Mouse (Mus musculus) frontal cortex, postnatal 10 days (tissue): ENCODE results near the gene Mfsd7a.
A peak's percentile ranks its signal among the peaks of the same experiment; 100 is the strongest.
"Not testable (repeated sequence)": the region's sequence is repeated elsewhere in the genome, so short reads cannot be mapped to it uniquely, and the experiment has no call there.

Experiments
- DNase-seq, 2 experiments: peaks; one replicate each; pipeline ENCODE4 v3.0.0; 2022; ENCODE audit warnings: low spot score in 2 of 2, mixed read lengths in 1 of 2

The Mfsd7a gene

DNA sequence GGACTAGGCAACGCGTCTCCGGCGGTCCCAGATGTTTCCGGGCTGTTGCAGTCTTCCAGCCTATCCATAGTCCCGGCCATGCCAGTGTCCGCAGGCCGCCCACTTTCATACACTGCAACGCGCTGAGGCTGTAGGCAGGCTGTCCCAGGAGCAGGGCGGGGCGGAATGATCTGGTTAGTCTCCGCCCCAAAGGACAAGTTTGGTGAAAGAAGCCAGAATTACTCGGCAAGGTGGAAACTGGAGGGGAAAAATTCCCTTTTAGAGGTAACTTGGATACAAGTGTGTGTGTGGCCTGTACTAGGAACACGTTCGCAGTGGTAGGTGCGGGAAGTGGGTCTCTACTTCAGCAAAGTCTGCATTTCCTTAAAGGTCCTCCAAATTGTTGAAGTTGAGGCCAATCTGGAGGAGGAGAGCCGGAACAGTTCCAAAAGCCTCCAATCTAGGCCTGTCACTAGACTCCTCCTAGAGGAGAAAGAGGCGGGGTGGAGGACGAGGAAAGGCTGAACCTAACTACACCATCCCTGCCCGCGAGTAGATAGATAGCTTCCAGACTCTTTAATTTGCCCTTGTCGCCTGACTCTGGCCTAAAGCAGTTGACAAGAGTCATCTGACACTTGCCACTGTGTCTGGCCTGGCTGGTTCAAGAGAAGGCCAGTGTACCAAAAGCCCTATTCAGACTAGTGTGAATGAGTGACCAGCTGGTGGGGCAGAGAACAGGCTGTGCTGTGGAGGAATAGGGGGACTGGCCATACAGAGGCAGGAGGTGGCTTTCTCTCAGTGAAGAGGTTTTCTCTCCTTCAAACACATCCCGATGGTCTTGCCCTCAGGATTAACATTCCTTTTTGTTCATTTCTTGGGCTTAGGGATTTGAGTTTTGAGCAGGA lies at the start of gene Mfsd7a:
Gene Mfsd7a, minus strand, starts transcription at position 107 of the 884 bp plus-strand sequence.
- no peak for DNase-seq

DNA sequence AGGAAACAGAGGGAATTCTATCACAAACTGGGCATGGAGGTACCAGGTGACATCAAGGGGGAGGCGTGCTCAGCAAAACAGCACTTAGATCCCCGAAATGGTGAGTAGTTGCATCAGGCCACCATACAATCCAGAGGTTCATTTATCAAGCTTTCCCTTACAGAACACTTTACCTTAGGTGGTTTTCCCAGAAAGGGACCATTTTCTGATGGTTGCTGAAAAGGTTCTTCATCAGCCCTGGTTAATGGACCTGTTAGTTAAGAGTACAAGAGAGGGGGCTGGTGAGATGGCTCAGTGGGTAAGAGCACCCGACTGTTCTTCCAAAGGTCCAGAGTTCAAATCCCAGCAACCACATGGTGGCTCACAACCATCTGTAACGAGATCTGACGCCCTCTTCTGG lies 37.5 kb upstream of the Mfsd7a start:
- not testable (repeated sequence) for DNase-seq

DNA sequence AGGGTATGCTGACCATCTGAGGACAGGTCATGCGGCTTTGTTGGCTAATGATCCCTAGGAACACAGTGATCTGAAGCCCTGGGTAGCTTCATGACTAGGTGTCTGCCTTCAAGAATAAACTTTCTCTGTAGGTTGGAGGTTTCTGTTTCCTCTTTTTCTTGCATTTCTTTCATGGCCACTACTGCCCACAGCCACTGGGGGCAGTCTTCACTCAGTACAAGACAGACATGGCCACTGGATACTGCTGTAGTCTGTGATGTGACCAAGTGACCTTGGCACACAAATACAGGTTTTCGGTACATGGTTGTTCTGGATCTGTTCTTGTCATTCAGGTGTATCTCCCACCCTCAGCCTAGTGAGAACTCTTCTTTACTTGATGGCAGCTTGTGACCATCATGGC lies 36.5 kb upstream of the Mfsd7a start:
- DNase-seq = no peak

DNA sequence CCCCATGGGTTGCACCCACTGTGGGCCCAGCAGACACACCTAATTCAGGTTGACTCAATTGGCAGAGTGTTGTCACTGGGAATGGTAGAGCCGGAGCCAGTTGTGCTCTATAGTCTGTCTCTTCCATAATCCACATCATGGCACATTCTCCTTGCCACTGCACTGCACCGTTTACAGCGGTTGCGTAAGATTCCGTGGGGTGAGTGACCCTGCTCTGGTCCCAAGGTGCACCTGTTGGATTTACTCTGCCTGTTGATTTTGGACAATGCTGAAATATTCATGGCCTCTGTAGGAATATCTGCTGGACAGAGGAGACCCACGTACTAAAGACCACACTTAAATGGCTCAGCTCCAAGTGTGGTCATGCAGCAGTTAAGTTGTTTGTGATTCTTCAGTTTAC lies 34.3 kb upstream of the Mfsd7a start:
- no peak for DNase-seq

DNA sequence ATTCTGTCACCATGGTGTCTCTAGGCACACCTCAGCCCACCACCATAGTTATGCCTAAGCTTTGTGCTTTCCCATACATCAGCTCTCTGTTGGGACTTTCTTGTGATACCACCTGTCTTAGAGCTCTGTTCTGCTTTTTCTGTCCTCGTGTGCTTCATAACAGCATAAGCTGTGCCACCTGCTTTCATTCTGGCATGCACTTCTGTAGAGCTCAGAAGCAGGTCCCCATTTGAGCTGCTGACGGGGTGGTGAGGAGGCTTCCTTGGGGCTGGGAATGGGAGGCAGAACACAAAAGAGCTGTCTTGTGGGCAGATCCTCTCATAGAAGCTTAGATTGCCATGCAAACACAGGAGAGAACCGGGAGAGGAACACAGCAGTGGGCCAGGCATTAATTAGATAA lies 27.3 kb upstream of the Mfsd7a start:
- DNase-seq = no peak

DNA sequence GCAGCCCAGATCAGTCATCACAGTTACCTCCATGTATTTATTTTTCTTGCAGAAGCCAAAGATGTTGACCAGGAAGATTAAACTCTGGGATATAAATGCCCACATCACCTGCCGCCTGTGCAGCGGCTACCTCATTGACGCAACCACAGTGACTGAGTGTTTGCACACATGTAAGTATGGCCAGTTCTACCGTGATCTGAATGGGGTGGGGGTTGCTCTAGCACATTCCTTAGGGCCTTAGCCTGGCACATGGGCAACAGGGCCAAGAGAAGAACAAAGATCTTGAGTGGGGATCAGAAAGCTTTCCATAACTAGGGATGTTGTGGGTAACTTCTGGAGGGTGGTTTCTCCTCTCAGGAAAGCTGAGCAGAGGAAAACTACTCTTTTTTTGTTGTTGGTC lies 25.0 kb upstream of the Mfsd7a start:
- no peak for DNase-seq

DNA sequence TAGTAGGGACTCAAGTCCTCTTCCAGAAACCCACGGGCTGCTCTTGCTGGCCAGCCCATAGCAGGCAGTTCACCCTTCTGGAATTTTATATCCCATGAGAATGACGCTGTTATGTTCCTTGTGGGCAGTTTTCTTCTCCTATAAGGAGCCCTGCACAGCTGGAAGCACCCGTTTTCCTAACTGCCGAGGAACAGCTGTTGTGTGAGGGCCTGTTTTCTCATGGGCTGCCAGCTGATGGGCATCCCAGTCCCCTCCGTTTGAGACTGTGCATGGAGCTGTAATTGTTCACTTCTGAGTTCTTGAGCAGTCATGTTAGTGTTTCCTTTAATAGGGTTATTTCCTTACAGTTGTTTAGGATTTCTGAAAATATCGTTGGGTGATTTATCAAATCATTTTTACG lies 20.9 kb upstream of the Mfsd7a start:
- no peak for DNase-seq

DNA sequence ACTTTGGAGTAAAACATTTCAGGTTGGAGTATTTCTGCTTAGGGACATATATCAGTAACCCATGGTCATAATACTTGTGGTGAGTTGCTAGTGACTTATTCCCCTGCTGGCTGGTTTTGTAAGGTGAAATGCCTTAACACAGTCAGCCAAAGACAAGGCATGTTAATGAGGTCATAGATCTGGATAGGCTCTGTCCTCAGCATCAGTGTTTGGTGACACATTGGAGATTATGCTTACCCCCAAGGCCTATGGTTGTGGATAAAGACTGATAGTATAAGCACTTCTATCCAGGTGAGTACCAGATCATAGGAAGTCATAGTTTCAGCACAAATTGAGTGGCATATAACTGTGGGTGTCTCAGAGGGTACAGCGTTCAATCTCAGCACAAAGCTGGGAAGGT lies 18.0 kb upstream of the Mfsd7a start:
- DNase-seq = no peak

DNA sequence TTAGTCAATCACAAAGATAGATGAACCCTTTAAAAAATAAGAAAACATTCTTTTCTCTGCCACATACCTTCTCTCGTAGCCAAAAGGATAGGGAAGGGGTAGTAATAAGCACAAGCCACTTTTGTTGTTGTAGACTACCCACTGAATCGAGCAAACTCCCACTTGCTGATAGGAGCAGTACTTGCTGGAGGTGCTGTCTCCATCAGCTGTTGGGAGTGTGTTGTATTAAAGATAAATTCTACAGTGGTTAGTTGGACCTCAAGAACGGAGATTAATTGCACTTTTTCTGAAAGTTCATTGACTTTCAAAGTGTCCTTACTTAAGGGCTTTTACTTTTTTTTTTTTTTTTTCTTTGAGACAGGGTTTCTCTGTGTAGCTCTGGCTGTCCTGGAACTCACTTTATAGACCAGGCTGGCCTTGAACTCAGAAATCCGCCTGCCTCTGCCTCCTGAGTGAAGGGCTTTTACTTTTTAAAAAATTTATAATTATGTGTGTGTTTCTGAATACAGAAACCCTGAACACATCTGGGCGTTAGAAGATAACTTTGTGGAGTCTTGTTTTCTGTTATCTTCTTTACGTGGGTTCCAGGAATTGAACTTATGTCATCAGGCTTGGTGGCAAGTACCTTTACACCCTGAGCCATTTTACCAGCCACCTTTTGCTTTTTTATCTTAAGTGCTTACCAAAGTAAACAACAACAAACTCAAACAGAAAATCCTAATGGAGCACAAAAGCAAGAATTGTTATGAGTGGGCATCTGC lies 16.6 kb upstream of the Mfsd7a start:
- no peak for DNase-seq

DNA sequence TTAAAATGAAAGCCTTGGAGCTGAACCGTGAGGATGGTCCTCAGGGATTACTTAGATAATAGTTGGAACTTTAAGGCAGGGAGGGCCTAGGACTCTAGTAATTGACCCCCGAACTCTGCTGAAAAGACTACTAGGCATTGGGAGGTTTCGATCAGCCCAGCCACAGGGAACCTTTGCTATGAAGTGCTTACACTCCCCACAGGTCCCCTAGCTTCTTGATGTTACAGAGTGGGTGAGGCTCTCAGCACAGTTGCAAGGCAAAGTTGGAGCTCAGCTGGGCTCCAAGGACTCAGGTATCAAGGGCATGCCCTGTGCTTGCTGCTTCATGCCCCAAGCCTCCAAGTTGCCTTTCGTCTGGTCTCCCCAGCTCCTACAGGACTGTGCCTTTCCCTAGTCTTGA lies 13.8 kb upstream of the Mfsd7a start:
- DNase-seq = no peak

DNA sequence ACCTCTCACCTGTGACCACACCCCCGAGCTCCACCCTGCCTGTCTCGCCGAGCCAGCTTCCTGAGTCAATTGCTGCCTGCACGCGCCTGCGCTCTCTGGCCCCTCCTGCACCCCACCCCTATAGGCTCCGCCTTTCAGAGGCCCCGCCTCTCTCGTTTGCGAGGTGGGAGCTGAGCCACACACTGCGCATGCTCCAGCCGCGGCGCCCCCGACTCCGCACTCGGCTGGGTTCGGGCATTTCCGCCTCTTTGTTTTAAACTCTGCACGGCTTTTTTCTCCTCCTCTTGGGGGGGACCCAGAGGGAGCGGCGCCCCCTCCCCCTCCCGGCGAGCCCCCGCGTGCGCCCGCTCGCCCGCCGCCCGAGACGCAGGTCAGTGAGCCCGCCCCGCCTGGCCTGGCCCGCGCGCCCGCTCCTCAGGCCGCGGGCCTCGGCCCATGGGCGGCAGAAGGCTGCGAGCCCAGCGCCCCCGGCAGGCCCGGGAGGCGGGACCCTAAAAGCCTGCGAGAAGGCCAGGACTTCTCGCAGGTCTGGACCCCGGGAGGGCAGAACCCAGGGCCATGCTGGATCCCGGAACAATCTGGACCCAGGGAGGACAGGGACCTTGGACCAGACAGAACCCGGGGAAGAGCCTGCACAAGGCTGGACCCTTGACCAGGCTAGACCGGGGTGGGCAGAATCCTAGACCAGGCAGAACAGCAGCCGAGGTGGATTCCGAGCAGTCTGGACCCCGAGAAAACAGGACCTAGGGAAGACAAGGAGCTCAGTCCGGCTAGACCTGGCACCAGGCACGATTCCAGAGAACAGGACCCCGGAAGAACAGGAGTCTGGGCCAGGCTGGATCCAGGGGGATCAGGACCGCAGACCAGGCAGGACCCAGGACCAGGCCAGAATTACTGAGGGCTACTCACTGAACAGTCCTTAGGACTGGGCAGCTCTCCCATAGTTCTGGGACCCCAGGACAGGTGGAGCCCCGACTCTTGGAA lies 12.7 kb upstream of the Mfsd7a start, which contains the start of gene Pcgf3:
Gene Pcgf3, plus strand, starts transcription at position 151 of the 984 bp plus-strand sequence.
- DNase-seq = peak; percentile 94 to 96

DNA sequence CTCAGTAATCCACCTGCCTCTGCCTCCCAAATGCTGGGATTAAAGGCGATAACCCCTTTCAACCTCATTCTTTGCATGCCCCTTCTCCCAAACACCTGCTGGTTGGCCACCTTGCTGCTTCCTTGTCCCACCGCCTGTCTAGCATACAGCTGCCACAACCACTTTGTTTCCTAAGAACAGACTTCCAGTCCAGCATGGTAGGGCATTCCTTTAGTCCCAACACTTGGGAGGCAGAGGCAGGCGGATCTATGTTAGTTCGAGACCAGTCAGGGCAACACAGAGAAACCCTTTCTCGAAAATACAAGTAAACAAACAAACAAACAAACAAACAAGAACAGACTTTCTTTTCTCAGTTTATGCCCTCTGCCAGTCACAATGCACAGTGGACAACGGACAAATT lies 11.8 kb upstream of the Mfsd7a start:
- DNase-seq = no peak

DNA sequence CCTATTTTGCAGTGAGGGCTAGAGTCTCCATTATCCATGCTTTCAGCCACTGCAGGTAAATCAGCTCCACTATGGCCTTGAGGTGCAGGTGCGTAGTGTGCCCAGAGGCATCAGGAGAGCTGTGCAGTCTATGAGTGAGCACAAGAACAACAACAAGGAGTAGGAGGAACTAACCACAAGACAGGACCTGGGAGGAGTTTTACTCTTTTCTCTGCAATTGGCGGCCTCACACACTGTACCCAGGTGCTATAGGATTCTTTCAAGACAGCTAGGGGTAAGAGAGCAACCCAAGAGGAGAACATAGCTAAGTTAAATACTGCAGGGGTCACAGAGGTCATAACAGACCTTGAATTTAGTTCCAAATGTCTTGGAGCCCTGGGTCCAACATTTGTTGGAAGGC lies 10.0 kb upstream of the Mfsd7a start:
- DNase-seq = no peak

DNA sequence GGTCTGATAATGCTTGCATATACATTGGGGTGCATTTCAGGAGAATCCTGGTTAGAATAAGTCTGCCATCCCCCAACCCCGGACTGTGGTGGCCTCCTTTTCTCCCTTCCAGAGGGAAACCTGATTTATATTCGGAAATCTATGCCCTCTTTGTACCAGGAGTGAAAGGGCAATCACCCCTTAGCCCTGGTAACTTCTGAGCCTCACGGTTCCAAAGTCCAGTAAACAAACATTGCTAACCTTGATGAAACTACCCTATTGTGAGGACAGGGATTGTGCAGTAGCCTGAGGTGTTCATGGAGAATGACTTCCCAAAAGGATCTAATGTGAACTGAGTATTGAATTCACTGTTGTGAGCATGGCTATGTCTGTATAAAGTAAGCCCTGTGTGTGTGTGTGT lies 5.4 kb upstream of the Mfsd7a start:
- DNase-seq = no peak

DNA sequence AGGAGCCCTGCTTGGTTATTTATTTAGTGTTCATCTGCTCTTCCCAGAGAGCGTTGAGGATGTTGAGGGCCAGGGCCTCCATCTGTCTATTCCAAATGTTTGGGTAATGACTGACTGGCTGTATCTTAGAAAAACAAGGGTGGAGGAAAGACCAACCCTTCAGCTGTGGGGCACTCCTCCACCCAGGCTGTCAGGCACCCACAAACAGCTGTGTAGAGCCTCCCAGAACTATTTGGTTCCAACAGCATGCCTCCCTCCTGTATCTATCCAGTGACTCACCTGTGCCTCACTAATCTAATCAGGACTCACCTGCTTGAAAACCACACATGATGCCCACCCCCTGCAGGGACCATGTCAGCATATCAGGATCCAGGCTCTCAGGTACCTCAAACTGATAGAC lies 3.7 kb upstream of the Mfsd7a start:
- DNase-seq = no peak

DNA sequence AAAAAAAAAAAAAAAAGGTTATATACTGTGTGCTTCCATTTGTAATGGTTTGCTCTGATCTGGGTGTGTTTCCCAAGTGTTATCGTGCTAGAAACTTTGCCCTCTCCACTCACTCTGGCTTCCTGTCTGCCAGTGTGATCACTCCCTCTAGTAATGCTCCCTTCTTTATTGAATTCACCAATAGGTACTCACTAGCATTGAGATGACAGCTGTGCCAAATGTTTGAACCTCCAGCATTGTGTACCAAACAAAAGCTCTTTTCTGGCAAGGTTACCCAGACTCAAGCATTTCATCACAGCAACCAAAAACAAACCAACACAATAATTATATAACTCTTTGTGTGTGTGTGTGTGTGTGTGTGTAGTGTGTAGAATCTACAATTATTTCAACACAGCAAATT lies 2.9 kb upstream of the Mfsd7a start:
- DNase-seq = no peak

DNA sequence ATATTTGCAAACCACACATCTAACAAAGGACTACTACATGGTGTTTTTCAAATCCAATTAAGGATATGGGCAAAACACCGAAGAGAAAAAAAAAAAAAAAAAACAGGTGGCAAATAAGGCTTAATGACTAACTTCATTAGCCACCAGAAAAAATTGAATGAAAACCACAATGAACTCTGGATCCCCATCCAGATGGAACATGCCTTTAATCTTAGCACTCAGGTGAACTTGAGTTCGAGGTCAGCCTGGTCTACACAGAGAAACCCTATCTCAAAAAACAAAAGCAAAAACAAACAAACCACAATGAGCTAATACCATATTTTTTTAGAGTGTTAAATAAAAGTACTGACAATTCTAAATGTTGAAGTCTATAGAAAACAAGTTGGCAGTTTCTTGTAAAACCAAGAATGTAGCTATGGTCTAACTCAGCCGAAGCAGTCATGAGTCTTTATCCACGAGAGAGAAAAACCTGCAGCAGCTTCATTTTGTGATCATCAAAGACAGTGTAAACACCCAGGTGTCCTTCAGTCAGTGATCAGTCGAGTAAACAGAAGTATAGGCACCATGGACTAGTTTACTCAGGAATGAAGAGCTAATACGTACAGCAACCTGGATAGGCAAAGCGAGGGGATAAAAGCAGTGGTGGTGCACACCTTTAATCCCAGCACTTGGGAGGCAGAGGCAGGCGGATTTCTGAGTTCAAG lies 2.3 kb upstream of the Mfsd7a start:
- no peak for DNase-seq

DNA sequence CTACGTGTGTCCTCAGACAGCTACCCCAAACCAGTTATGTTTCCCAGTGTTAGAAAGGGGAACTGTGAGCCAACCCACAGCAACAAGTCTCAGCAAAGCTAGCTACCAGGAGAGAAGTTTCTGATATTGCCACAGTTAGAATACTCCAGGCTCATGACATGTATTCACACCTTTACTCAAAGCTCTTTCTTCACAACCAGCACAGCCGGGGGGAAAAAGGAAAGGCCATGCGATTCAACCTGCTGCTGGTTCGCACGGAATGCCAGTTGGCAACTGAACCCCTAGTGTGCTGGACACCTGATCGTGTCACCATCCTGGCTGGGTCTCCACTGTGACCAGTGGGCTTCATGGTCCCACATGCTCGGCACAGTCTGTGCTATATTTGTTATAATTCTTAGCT lies 834 bp downstream of the Mfsd7a start:
- DNase-seq = no peak

DNA sequence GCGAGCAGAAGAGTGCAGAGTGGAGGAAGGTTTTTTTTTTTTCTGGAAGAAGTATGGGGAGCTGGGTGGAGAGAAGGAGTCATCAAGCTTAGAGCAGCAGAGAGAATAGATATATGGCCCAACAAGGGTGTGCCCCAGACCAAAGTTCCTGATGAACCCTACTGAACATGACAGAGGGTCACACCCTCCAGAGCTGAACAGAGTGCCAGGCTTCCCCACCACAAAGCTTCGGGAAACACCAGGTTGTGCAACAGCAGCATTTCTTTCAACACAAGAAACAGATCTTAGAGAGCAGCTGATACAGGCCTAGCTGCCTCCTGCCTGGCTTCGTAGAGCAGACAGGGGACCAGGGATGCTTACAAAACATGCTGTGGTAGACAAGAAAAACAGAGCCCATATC lies 1.7 kb downstream of the Mfsd7a start:
- no peak for DNase-seq

DNA sequence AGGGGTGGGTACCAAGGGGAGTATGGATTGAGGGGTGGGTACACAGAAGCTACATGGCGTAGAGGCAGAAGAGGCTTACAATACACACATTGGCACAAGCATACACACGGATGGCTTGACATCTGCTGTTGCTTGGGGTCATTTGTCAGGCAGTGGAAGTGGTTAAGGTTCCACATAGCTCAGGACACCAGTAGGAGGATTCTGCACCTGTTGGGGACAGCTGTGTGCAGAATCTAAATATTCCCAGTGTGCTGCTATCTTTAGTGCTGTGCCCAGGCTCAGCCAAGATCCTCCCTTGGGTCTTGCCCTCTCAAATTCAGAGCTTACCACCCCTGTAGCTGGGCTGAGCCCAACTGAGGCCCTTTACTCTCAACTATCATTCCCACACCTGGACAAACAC lies 12.6 kb downstream of the Mfsd7a start:
- no peak for DNase-seq
